Mouse (Mus musculus): Measurements from ENCODE around the gene Glod4.

Gene Glod4

GRCm38 (mm10) chr11:76148055-76149008 lies 95.2 kb downstream of the Glod4 start:
- no peak for DNase-seq (ENCODE audit: extremely low spot score)

GRCm38 (mm10) chr11:76146187-76147010 lies 97.1 kb downstream of the Glod4 start:
- no peak for DNase-seq (ENCODE audit: extremely low spot score)

- no peak for DNase-seq (ENCODE audit: extremely low spot score)
These were observed 98.4 kb downstream of the Glod4 start for GRCm38 (mm10) chr11:76145169-76145568.

- no peak for DNase-seq (ENCODE audit: extremely low spot score)
These were observed 99.1 kb downstream of the Glod4 start for GRCm38 (mm10) chr11:76144386-76144785.

GRCm38 (mm10) chr11:76137996-76138395 lies 105.5 kb downstream of the Glod4 start:
- DNase-seq (ENCODE audit: extremely low spot score): no peak

- DNase-seq (ENCODE audit: extremely low spot score): no peak
These were observed 107.7 kb downstream of the Glod4 start for GRCm38 (mm10) chr11:76135641-76136437.

- no peak for DNase-seq (ENCODE audit: extremely low spot score)
These were observed 112.7 kb downstream of the Glod4 start for GRCm38 (mm10) chr11:76130859-76131258.

GRCm38 (mm10) chr11:76125386-76125785 lies 118.1 kb downstream of the Glod4 start:
- DNase-seq (ENCODE audit: extremely low spot score): no peak

GRCm38 (mm10) chr11:76123517-76123916 lies 120.0 kb downstream of the Glod4 start:
- DNase-seq (ENCODE audit: extremely low spot score): no peak

GRCm38 (mm10) chr11:76122571-76122970 lies 121.0 kb downstream of the Glod4 start:
- no peak for DNase-seq (ENCODE audit: extremely low spot score)

GRCm38 (mm10) chr11:76121086-76121485 lies 122.4 kb downstream of the Glod4 start:
- DNase-seq (ENCODE audit: extremely low spot score): no peak

- DNase-seq (ENCODE audit: extremely low spot score): peak; percentile 12
These were observed 123.1 kb downstream of the Glod4 start for GRCm38 (mm10) chr11:76120407-76120901.

GRCm38 (mm10) chr11:76110416-76110815 lies 133.1 kb downstream of the Glod4 start:
- DNase-seq (ENCODE audit: extremely low spot score): no peak

- DNase-seq (ENCODE audit: extremely low spot score): no peak
These were observed 136.7 kb downstream of the Glod4 start for GRCm38 (mm10) chr11:76106551-76107496.

GRCm38 (mm10) chr11:76101154-76101553 lies 142.4 kb downstream of the Glod4 start:
- DNase-seq (ENCODE audit: extremely low spot score): no peak

GRCm38 (mm10) chr11:76099193-76099975 lies 144.1 kb downstream of the Glod4 start:
- no peak for DNase-seq (ENCODE audit: extremely low spot score)

GRCm38 (mm10) chr11:76093610-76094009 lies 149.9 kb downstream of the Glod4 start:
- no peak for DNase-seq (ENCODE audit: extremely low spot score)

GRCm38 (mm10) chr11:76089776-76090175 lies 153.7 kb downstream of the Glod4 start:
- no peak for DNase-seq (ENCODE audit: extremely low spot score)

- DNase-seq (ENCODE audit: extremely low spot score): no peak
These were observed 155.0 kb downstream of the Glod4 start for GRCm38 (mm10) chr11:76088506-76088905.

All from embryo, embryonic 9.5 days (tissue).